Mouse (Mus musculus) intestine, embryonic 16.5 days (tissue): Measurements from ENCODE around the gene Vax2. TPM values are rescaled to one million over a fixed set of nuclear protein-coding genes. Genes with fewer than 3 reads are reported as not detected.

Source experiments
- ATAC-seq: fragments of 200-750 bp; cut with Nextera tagmentation; 2 replicates; pipeline ENCODE4 v1.8.0; 2017; ENCODE audit warnings: moderate TSS enrichment, moderate library complexity
- H3K27ac ChIP-seq: fragments of 300-500 bp; sonication (generic); 2 replicates; pipeline ENCODE4 v1.5.1; 2014; ENCODE audit warnings: mild to moderate bottlenecking, low read length
- H3K27me3 ChIP-seq: fragments of 300-500 bp; sonication (generic); replicated peaks from 2 replicates; pipeline ENCODE4 v1.6.1; 2014; ENCODE audit warnings: low read length, control low read depth, mixed read lengths; ENCODE audit not compliant: control insufficient read depth, insufficient read depth
- H3K36me3 ChIP-seq: fragments of 300-500 bp; sonication (generic); 2 replicates; pipeline ENCODE4 v1.6.1; 2014; ENCODE audit warnings: low read length, control low read depth; ENCODE audit not compliant: control insufficient read depth, insufficient read depth
- H3K4me1 ChIP-seq: fragments of 300-500 bp; sonication (generic); 2 replicates; pipeline ENCODE4 v1.6.1; 2014; ENCODE audit warnings: low read length, control low read depth, mixed read lengths; ENCODE audit not compliant: control insufficient read depth, insufficient read depth
- H3K4me2 ChIP-seq: fragments of 300-500 bp; sonication (generic); 2 replicates; pipeline ENCODE4 v1.6.1; 2014; ENCODE audit warnings: low read depth, low read length, control low read depth
- H3K4me3 ChIP-seq: fragments of 300-500 bp; sonication (generic); 2 replicates; pipeline ENCODE4 v1.5.1; 2014; ENCODE audit warnings: mild to moderate bottlenecking, low read length
- H3K9ac ChIP-seq: fragments of 300-500 bp; sonication (generic); 2 replicates; pipeline ENCODE4 v1.6.1; 2014; ENCODE audit warnings: low read depth, low read length
- H3K9me3 ChIP-seq: fragments of 300-500 bp; sonication (generic); 2 replicates; pipeline ENCODE4 v1.6.1; 2016; ENCODE audit warnings: low read length, control low read depth; ENCODE audit not compliant: control insufficient read depth
- WGBS: fragments of 180-500 bp; shearing (Covaris S2); extraction: QIAGEN DNeasy Blood & Tissue Kit; methylation state at CpG from one replicate; pipeline ENCODE4 v1.1.7; 2014; 5-methylcytosine and 5-hydroxymethylcytosine counted together
- polyA plus RNA-seq: library from polyadenylated mRNA; unstranded; fragments of >200 nt; fragmentation: Nextera tagmentation; extraction: Ambion mirVana; gene quantifications from 2 replicates; pipeline ENCODE4 v1.2.1, GENCODE M21; 2015

Vax2 gene
- polyA plus RNA-seq, 1 experiment from 2014 or later = not detected

DNA sequence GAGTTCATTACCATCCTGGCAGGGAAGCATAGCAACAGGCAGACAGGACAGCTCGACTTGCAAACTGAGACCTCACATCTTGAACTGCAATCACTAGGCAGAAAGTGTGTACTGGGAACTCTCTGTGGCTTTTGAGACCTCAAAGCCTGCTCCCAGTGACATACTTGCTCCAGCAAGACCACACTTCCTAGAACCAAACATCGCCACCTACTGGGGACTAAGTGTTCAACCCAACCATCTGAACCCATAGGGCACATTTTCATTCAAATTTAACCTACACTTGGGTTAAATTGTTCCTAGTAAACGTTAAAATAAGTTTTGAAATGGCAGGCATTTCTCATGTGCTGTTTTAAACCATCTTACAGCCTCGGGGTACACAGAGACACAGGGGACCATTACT lies 16.1 kb downstream of the Vax2 start:
- H3K4me3 ChIP-seq = no peak overlapping the region
- H3K9me3 ChIP-seq = no peaks in the 10 kb centered on the region
- no peak overlapping the region for H3K4me2 ChIP-seq
- ATAC-seq = no peak
- H3K9ac ChIP-seq = no peak overlapping the region
- peaks cover 13% of the 10 kb centered on the region for H3K27me3 ChIP-seq
- WGBS = 42% methylated on average over 4 of the region's 4 CpGs
- no peaks in the 10 kb centered on the region for H3K36me3 ChIP-seq
- H3K27ac ChIP-seq = no peak overlapping the region
- no peaks in the 10 kb centered on the region for H3K4me1 ChIP-seq

DNA sequence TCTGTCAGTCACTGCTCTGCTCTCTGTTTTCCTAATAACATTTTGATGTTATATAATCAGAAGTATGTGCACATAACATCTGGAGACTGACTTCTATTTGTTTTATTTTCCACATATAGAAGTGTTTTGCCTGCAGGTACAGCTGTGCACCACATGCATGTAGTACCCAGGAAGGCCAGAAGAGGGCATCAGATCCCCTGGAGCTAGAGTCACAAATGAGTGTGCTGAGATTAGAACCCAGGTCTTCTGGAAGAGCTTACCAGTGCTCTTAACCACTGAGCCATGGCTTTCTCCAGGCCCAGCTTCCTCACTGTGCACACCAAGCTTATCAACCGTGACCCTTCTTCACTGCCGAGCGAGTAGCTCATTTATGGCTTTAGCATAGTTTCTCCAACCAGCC lies 17.4 kb downstream of the Vax2 start:
- no peak overlapping the region for H3K4me2 ChIP-seq
- H3K4me3 ChIP-seq = no peak overlapping the region
- no peaks in the 10 kb centered on the region for H3K9me3 ChIP-seq
- ATAC-seq = no peak
- no peaks in the 10 kb centered on the region for H3K36me3 ChIP-seq
- H3K9ac ChIP-seq = no peak overlapping the region
- H3K27me3 ChIP-seq = peaks cover 5% of the 10 kb centered on the region; the same call in 1 of the 2 replicates
- no peak overlapping the region for H3K27ac ChIP-seq
- H3K4me1 ChIP-seq = no peaks in the 10 kb centered on the region
- 92% methylated on average over 3 of the region's 3 CpGs for WGBS

GRCm38 (mm10) chr6:83729350-83729970 lies 18.4 kb downstream of the Vax2 start:
- Histone ChIP-seq H3K4me1 (no peaks in the 10 kb centered on the region), H3K9me3 (no peaks in the 10 kb centered on the region; the same call in 1 of the 2 replicates), H3K4me3 (no peak overlapping the region), H3K27me3 (peaks cover 4% of the 10 kb centered on the region; the same call in 1 of the 2 replicates), H3K36me3 (no peaks in the 10 kb centered on the region), H3K4me2 (no peak overlapping the region), H3K27ac (no peak overlapping the region), H3K9ac (no peak overlapping the region)
- ATAC-seq = no peak
- 65% methylated on average over 14 of the region's 14 CpGs for WGBS

GRCm38 (mm10) chr6:83731128-83731527 lies 20.1 kb downstream of the Vax2 start:
- H3K4me3 ChIP-seq = no peak overlapping the region
- ATAC-seq = no peak
- no peaks in the 10 kb centered on the region for H3K27me3 ChIP-seq

GRCm38 (mm10) chr6:83737311-83737710 lies 26.2 kb downstream of the Vax2 start:
- ATAC-seq = no peak
- Histone ChIP-seq H3K9ac (no peak overlapping the region), H3K4me1 (no peaks in the 10 kb centered on the region), H3K9me3 (no peaks in the 10 kb centered on the region; the same call in 1 of the 2 replicates), H3K4me2 (no peak overlapping the region), H3K36me3 (no peaks in the 10 kb centered on the region), H3K27me3 (no peaks in the 10 kb centered on the region), H3K27ac (no peak overlapping the region), H3K4me3 (no peak overlapping the region)
- WGBS = 33% methylated on average over 13 of the region's 13 CpGs

More at GRCm38 (mm10) chr6:83731128-83731527, 20.1 kb downstream of the Vax2 start:
- 29% methylated on average over 5 of the region's 5 CpGs for WGBS
- Histone ChIP-seq H3K36me3 (no peaks in the 10 kb centered on the region), H3K9me3 (no peaks in the 10 kb centered on the region; the same call in 1 of the 2 replicates), H3K9ac (no peak overlapping the region), H3K4me2 (no peak overlapping the region), H3K27ac (no peak overlapping the region), H3K4me1 (no peaks in the 10 kb centered on the region)

GRCm38 (mm10) chr6:83738596-83738995 lies 27.5 kb downstream of the Vax2 start:
- Histone ChIP-seq H3K27me3 (no peaks in the 10 kb centered on the region; the same call in 1 of the 2 replicates), H3K27ac (no peak overlapping the region), H3K4me1 (0 out of 2 replicates have a peak, but pooled peaks cover 4% of the 10 kb centered on the region), H3K4me3 (no peak overlapping the region), H3K4me2 (no peak overlapping the region), H3K9me3 (no peaks in the 10 kb centered on the region; the same call in 1 of the 2 replicates), H3K36me3 (no peaks in the 10 kb centered on the region), H3K9ac (no peak overlapping the region)
- 69% methylated on average over 6 of the region's 6 CpGs for WGBS
- ATAC-seq = no peak

DNA sequence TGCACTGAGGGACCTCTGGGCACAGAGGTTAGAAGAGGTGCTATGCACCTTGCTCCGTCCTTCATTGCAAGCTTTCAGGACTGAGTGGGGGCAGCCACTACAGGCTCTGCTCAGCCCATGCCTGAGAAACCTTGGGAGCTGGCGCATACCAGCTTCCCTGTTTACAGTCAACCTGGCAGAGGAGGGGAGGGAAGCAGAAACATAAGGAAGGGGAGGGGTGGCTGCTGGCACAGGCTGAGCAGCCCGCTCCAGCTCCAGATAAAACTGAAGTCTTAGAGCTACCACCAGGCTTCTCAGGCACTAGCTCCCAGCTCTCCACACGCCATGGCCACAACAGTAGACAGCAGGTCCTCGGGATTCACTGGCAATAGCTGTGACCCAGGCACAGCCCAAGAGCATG lies 31.7 kb downstream of the Vax2 start, which contains the start of gene Atp6v1b1:
Gene Atp6v1b1, plus strand, starts transcription at position 230 of the 400 bp plus-strand sequence.
- 61% methylated on average over 5 of the region's 5 CpGs for WGBS
- no peak within 1 kb of the TSS for H3K9ac ChIP-seq
- no peaks in the 10 kb centered on the region for H3K9me3 ChIP-seq
- H3K4me3 ChIP-seq = no peak within 1 kb of the TSS
- ATAC-seq = no peak
- 0 out of 2 replicates have a peak, but pooled peaks cover 4% of the 10 kb centered on the region for H3K4me1 ChIP-seq
- no peak within 1 kb of the TSS for H3K27ac ChIP-seq
- H3K36me3 ChIP-seq = no peaks in the 10 kb centered on the region
- H3K4me2 ChIP-seq = no peak within 1 kb of the TSS
- no peaks in the 10 kb centered on the region; the same call in 1 of the 2 replicates for H3K27me3 ChIP-seq

- Histone ChIP-seq H3K4me1 (0 out of 2 replicates have a peak, but pooled peaks cover 4% of the 10 kb centered on the region), H3K4me2 (no peak overlapping the region), H3K4me3 (no peak overlapping the region), H3K9me3 (no peaks in the 10 kb centered on the region), H3K9ac (no peak overlapping the region), H3K27ac (no peak overlapping the region), H3K27me3 (no peaks in the 10 kb centered on the region; the same call in 1 of the 2 replicates), H3K36me3 (no peaks in the 10 kb centered on the region)
- peak; percentile 28; the same call in 1 of the 2 replicates for ATAC-seq
- 55% methylated on average over 5 of the region's 5 CpGs for WGBS
These were observed 32.1 kb downstream of the Vax2 start for GRCm38 (mm10) chr6:83743212-83743611.

DNA sequence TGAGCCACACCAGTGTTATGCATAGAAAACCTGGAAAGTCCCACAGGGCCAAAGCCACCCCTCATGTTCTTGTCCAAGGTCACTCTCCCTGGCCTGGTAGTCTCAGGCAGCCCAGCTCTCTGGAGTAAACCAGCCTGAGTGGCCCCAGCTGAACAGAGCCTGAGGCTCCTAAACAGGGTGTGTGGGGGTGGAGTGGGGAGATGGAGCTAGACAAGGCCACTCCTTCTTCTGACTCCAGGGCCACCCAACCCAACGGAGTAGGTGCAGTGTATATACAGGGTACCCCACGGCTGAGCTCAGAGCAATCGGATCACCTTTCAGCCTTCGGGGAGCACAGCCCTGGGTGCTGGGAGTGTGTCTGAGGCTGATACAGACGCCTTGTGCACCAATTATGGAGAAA lies 33.1 kb downstream of the Vax2 start:
- Histone ChIP-seq H3K4me1 (0 out of 2 replicates have a peak, but pooled peaks cover 4% of the 10 kb centered on the region), H3K9me3 (no peaks in the 10 kb centered on the region), H3K9ac (no peak overlapping the region), H3K27me3 (no peaks in the 10 kb centered on the region; the same call in 1 of the 2 replicates), H3K4me3 (no peak overlapping the region), H3K27ac (no peak overlapping the region), H3K36me3 (no peaks in the 10 kb centered on the region), H3K4me2 (no peak overlapping the region)
- ATAC-seq = peak; percentile 56; the same call in 1 of the 2 replicates
- WGBS = 60% methylated on average over 5 of the region's 5 CpGs
